Mouse (Mus musculus): ENCODE measurements around the gene Rasa2. TPM values are rescaled to one million over a fixed set of nuclear protein-coding genes. Genes with fewer than 3 reads are reported as not detected.
A peak's percentile ranks its signal among the peaks of the same experiment; 100 is the strongest.
"Not testable (repeated sequence)": the region's sequence is repeated elsewhere in the genome, so short reads cannot be mapped to it uniquely, and the experiment has no call there.

Gene Rasa2
- total RNA-seq, 1 experiment from 2014 or later: 15.5 TPM

- DNase-seq: no peak
These were observed 48.3 kb downstream of the Rasa2 start for GRCm38 (mm10) chr9:96583076-96583475.

- no peak for DNase-seq
These were observed 53.2 kb downstream of the Rasa2 start for GRCm38 (mm10) chr9:96578190-96578589.

GRCm38 (mm10) chr9:96577674-96578073 is 53.7 kb downstream of the Rasa2 start:
- no peak for DNase-seq

GRCm38 (mm10) chr9:96573252-96573651 is 58.2 kb downstream of the Rasa2 start:
- no peak for DNase-seq

- no peak for DNase-seq
These were observed 58.7 kb downstream of the Rasa2 start for GRCm38 (mm10) chr9:96572754-96573153.

- no peak for DNase-seq
These were observed 64.9 kb downstream of the Rasa2 start for GRCm38 (mm10) chr9:96566470-96566996.

- no peak for DNase-seq
These were observed 67.9 kb downstream of the Rasa2 start for GRCm38 (mm10) chr9:96563501-96563900.

- DNase-seq: no peak
These were observed 72.3 kb downstream of the Rasa2 start for GRCm38 (mm10) chr9:96559148-96559547.

- DNase-seq: no peak
These were observed 72.8 kb downstream of the Rasa2 start for GRCm38 (mm10) chr9:96558594-96558993.

GRCm38 (mm10) chr9:96554095-96554494 is 77.3 kb downstream of the Rasa2 start:
- no peak for DNase-seq

GRCm38 (mm10) chr9:96545410-96545809 is 86.0 kb downstream of the Rasa2 start:
- no peak for DNase-seq

GRCm38 (mm10) chr9:96543643-96544640 is 87.5 kb downstream of the Rasa2 start:
- peak; percentile 76 for DNase-seq

- DNase-seq: no peak
These were observed 92.5 kb downstream of the Rasa2 start for GRCm38 (mm10) chr9:96538916-96539315.

- no peak for DNase-seq
These were observed 93.8 kb downstream of the Rasa2 start for GRCm38 (mm10) chr9:96537615-96537919.

- peak; percentile 60 for DNase-seq
These were observed 94.4 kb downstream of the Rasa2 start for GRCm38 (mm10) chr9:96536895-96537614.

- not testable (repeated sequence) for DNase-seq
These were observed 95.3 kb downstream of the Rasa2 start for GRCm38 (mm10) chr9:96536093-96536492.

- DNase-seq: no peak
These were observed 96.0 kb downstream of the Rasa2 start for GRCm38 (mm10) chr9:96535431-96535830.

- no peak for DNase-seq
These were observed 97.2 kb downstream of the Rasa2 start for GRCm38 (mm10) chr9:96534256-96534655.

GRCm38 (mm10) chr9:96533476-96533875 is 97.9 kb downstream of the Rasa2 start:
- no peak for DNase-seq

GRCm38 (mm10) chr9:96532531-96532930 is 98.9 kb downstream of the Rasa2 start:
- DNase-seq: no peak

GRCm38 (mm10) chr9:96530674-96531081 is 100.7 kb downstream of the Rasa2 start:
- peak; percentile 17 for DNase-seq

GRCm38 (mm10) chr9:96529961-96530673 is 101.3 kb downstream of the Rasa2 start:
- no peak for DNase-seq

Measured in adrenal gland, postnatal 25 days (tissue).